Mouse (Mus musculus) macrophage (primary cell): ENCODE measurements around the gene Arrdc2. TPM values are rescaled to one million over a fixed set of nuclear protein-coding genes. Genes with fewer than 3 reads are reported as not detected.

Source experiments
- H3K27ac ChIP-seq: fragments of 350-480 bp; formaldehyde crosslinking; 2 replicates; pipeline ENCODE4 v1.9.0; 2021
- H3K36me3 ChIP-seq: fragments of 350-480 bp; formaldehyde crosslinking; 2 replicates; pipeline ENCODE4 v1.9.0; 2021; ENCODE audit errors: inconsistent target
- H3K4me3 ChIP-seq: fragments of 350-480 bp; formaldehyde crosslinking; 2 replicates; pipeline ENCODE4 v1.9.0; 2021; ENCODE audit errors: inconsistent target
- H3K79me2 ChIP-seq: fragments of 350-480 bp; formaldehyde crosslinking; 2 replicates; pipeline ENCODE4 v1.9.0; 2021; ENCODE audit errors: inconsistent target
- WGBS: methylation state at CpG from one replicate; pipeline ENCODE4 v1.1.7; 2026; ENCODE audit warnings: inconsistent platforms; ENCODE audit not compliant: missing documents; 5-methylcytosine and 5-hydroxymethylcytosine counted together
- polyA plus RNA-seq: library from polyadenylated mRNA; stranded (reverse); fragments of 250-400 nt; gene quantifications from 3 replicates; pipeline ENCODE4 v1.2.4, GENCODE M21; 2018; ENCODE audit warnings: inconsistent platforms

The Arrdc2 gene
- polyA plus RNA-seq, 1 experiment from 2014 or later, result 12.1 TPM

GRCm38 (mm10) chr8:70786291-70787050 is 53.0 kb downstream of the Arrdc2 start:
- Histone ChIP-seq H3K27ac (no peak overlapping the region), H3K79me2 (peaks cover 28% of the 10 kb centered on the region), H3K4me3 (no peak overlapping the region), H3K36me3 (peaks cover 78% of the 10 kb centered on the region)
- WGBS, result 96% methylated on average over 25 of the region's 25 CpGs

Other genes starting within 250 kb of the Arrdc2 start
- 26.5 to 53.2 TPM (median 51.1 TPM) in 3 replicates for gene Isyna1, start 245.3 kb downstream of the Arrdc2 start, polyA plus RNA-seq
- 71.4 to 137 TPM (median 122 TPM) in 3 replicates for gene Ssbp4, start 230.8 kb downstream of the Arrdc2 start, polyA plus RNA-seq
- 104 to 230 TPM (median 156 TPM) in 3 replicates for gene Lrrc25, start 223.6 kb downstream of the Arrdc2 start, polyA plus RNA-seq
- 24.3 to 124 TPM (median 74.3 TPM) in 3 replicates for gene Gdf15, start 207.3 kb downstream of the Arrdc2 start, polyA plus RNA-seq
- gene Pgpep1, start 179.3 kb downstream of the Arrdc2 start, polyA plus RNA-seq, result 19.1 to 57.8 TPM (median 24.3 TPM) in 3 replicates
- gene Lsm4, start 166.5 kb downstream of the Arrdc2 start, polyA plus RNA-seq, result 47.7 to 66.4 TPM (median 48.9 TPM) in 3 replicates
- 29.7 to 79.6 TPM (median 40.0 TPM) in 3 replicates for gene Jund, start 140.8 kb downstream of the Arrdc2 start, polyA plus RNA-seq
- not detected in 3 replicates for gene Iqcn, start 136.3 kb downstream of the Arrdc2 start, polyA plus RNA-seq
- not detected in 3 replicates for gene Gm3336, start 121.2 kb downstream of the Arrdc2 start, polyA plus RNA-seq
- gene Pde4c, start 116.0 kb downstream of the Arrdc2 start, polyA plus RNA-seq, result not detected in 3 replicates
- gene Rab3a, start 85.0 kb downstream of the Arrdc2 start, polyA plus RNA-seq, result 3.2 to 5.2 TPM (median 3.7 TPM) in 3 replicates
- 26.0 to 40.2 TPM (median 29.3 TPM) in 3 replicates for gene Mpv17l2, start 78.8 kb downstream of the Arrdc2 start, polyA plus RNA-seq
- 23.2 to 26.1 TPM (median 23.3 TPM) in 3 replicates for gene Pik3r2, start 63.0 kb downstream of the Arrdc2 start, polyA plus RNA-seq
- gene Mast3, start 34.7 kb downstream of the Arrdc2 start, polyA plus RNA-seq, result 40.6 to 60.5 TPM (median 46.5 TPM) in 3 replicates
- 1.4 to 7.6 TPM (median 1.6 TPM) in 3 replicates for gene Il12rb1, start 31.3 kb downstream of the Arrdc2 start, polyA plus RNA-seq
- 1.2 to 1.7 TPM (median 1.6 TPM) in 3 replicates for gene Kcnn1, start 23.5 kb upstream of the Arrdc2 start, polyA plus RNA-seq
- gene Ccdc124, start 34.2 kb upstream of the Arrdc2 start, polyA plus RNA-seq, result 47.6 to 62.3 TPM (median 58.2 TPM) in 3 replicates
- gene Slc5a5, start 53.0 kb upstream of the Arrdc2 start, polyA plus RNA-seq, result not detected in 3 replicates
- 1,516 to 2,224 TPM (median 1,908 TPM) in 3 replicates for gene Rpl18a, start 57.7 kb upstream of the Arrdc2 start, polyA plus RNA-seq
- gene Map1s, start 66.2 kb upstream of the Arrdc2 start, polyA plus RNA-seq, result 20.1 to 42.7 TPM (median 38.1 TPM) in 3 replicates